Mouse (Mus musculus): Measurements from ENCODE around the gene Cpne5. TPM values are rescaled to one million over a fixed set of nuclear protein-coding genes. Genes with fewer than 3 reads are reported as not detected.

Gene Cpne5
- polyA plus RNA-seq, 1 experiment from 2014 or later, result 51.2 TPM

GRCm38 (mm10) chr17:29185376-29186046 is 52.5 kb downstream of the Cpne5 start:
- ATAC-seq, result no peak
- Histone ChIP-seq H3K27ac (ENCODE audit: low read depth, low read length) (no peak overlapping the region), H3K36me3 (ENCODE audit: control insufficient read depth, insufficient read depth, low read length) (no peaks in the 10 kb centered on the region), H3K4me1 (ENCODE audit: control insufficient read depth, insufficient read depth, low read depth, low read length) (peaks cover 9% of the 10 kb centered on the region), H3K9me3 (ENCODE audit: control insufficient read depth, low read length) (no peaks in the 10 kb centered on the region), H3K27me3 (replicated peaks; ENCODE audit: control insufficient read depth, insufficient read depth, low read length) (no peaks in the 10 kb centered on the region; the same call in 1 of the 2 replicates), H3K9ac (ENCODE audit: low read depth, low read length) (no peak overlapping the region), H3K4me3 (ENCODE audit: low read length) (no peak overlapping the region), H3K4me2 (ENCODE audit: low read length) (no peak overlapping the region)
- 39% methylated on average over 7 of the region's 7 CpGs for WGBS

GRCm38 (mm10) chr17:29183162-29183561 is 54.8 kb downstream of the Cpne5 start:
- H3K27me3 ChIP-seq (replicated peaks; ENCODE audit: control insufficient read depth, insufficient read depth, low read length), result no peaks in the 10 kb centered on the region
- peaks cover 9% of the 10 kb centered on the region for H3K4me1 ChIP-seq (ENCODE audit: control insufficient read depth, insufficient read depth, low read depth, low read length)
- H3K36me3 ChIP-seq (ENCODE audit: control insufficient read depth, insufficient read depth, low read length), result no peaks in the 10 kb centered on the region
- ATAC-seq, result no peak
- H3K27ac ChIP-seq (ENCODE audit: low read depth, low read length), result no peak overlapping the region
- no peak overlapping the region; the same call in 1 of the 2 replicates for H3K9ac ChIP-seq (ENCODE audit: low read depth, low read length)
- no peak overlapping the region for H3K4me2 ChIP-seq (ENCODE audit: low read length)
- no peaks in the 10 kb centered on the region for H3K9me3 ChIP-seq (ENCODE audit: control insufficient read depth, low read length)
- H3K4me3 ChIP-seq (ENCODE audit: low read length), result no peak overlapping the region
- WGBS, result 67% methylated on average over 11 of the region's 11 CpGs

DNA sequence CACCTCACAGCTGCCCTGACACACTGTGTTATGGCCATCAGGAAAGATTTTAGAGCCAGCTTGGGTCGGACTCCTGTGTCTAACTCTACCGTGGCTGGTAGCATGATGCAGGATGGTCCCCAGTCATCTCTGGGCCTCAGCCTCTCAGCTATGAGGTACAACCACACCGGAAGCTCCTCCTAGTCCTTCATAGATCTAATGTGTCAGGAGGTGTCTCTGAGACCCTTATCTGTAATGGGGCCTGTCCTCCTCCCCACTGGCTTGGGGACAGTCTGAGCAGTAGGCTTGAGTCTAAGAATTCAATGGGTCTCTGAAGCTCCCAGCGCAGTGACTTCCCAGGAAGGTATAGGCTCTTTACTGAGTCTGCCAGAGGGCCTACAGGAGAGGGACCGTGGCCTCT is 56.2 kb downstream of the Cpne5 start:
- H3K27ac ChIP-seq (ENCODE audit: low read depth, low read length), result no peak overlapping the region
- 88% methylated on average over 5 of the region's 5 CpGs for WGBS
- no peak for ATAC-seq

DNA sequence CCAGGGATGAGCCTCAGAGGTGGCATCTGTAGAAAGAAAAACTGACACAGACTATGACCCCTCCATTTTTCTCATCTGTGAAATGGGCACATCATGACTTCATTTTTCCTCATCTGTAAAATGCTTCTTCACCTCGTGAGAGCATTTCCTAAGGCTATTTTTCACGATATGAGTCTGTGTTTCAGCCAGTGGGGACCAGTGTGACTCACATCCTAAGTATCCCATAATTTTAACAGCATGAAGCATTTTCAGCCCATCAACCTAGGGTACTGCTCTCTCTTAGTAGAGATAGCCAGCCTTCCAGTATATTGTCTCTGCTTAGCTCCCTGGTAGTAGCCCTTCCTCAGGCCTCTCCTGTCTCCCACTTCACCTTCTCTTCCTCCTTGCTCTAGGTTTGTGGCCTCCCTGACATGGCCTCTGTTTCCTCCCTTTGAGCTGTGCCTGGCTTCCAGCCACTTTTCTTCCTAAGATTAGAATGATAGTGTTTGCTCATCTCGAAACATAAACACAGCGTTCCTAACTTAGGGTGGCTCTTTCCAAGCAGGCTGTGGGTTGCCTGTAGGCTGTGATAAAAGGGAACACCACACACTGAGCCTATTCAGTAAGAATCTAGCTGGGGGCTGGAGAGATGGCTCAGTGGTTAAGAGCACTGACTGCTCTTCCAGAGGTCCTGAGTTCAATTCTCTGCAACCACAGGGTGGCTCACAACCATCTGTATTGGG is 57.4 kb downstream of the Cpne5 start:
- 76% methylated on average over 4 of the region's 4 CpGs for WGBS
- Histone ChIP-seq H3K4me3 (ENCODE audit: low read length) (no peak overlapping the region), H3K4me1 (ENCODE audit: control insufficient read depth, insufficient read depth, low read depth, low read length) (peaks cover 9% of the 10 kb centered on the region), H3K27ac (ENCODE audit: low read depth, low read length) (no peak overlapping the region), H3K9ac (ENCODE audit: low read depth, low read length) (no peak overlapping the region), H3K36me3 (ENCODE audit: control insufficient read depth, insufficient read depth, low read length) (no peaks in the 10 kb centered on the region), H3K27me3 (replicated peaks; ENCODE audit: control insufficient read depth, insufficient read depth, low read length) (no peaks in the 10 kb centered on the region), H3K9me3 (ENCODE audit: control insufficient read depth, low read length) (no peaks in the 10 kb centered on the region), H3K4me2 (ENCODE audit: low read length) (no peak overlapping the region)
- ATAC-seq, result no peak

More for the DNA sequence above, 56.2 kb downstream of the Cpne5 start:
- Histone ChIP-seq H3K27me3 (replicated peaks; ENCODE audit: control insufficient read depth, insufficient read depth, low read length) (no peaks in the 10 kb centered on the region), H3K9me3 (ENCODE audit: control insufficient read depth, low read length) (no peaks in the 10 kb centered on the region), H3K4me1 (ENCODE audit: control insufficient read depth, insufficient read depth, low read depth, low read length) (peaks cover 3% of the 10 kb centered on the region), H3K4me2 (ENCODE audit: low read length) (no peak overlapping the region), H3K4me3 (ENCODE audit: low read length) (no peak overlapping the region), H3K9ac (ENCODE audit: low read depth, low read length) (no peak overlapping the region), H3K36me3 (ENCODE audit: control insufficient read depth, insufficient read depth, low read length) (no peaks in the 10 kb centered on the region)

DNA sequence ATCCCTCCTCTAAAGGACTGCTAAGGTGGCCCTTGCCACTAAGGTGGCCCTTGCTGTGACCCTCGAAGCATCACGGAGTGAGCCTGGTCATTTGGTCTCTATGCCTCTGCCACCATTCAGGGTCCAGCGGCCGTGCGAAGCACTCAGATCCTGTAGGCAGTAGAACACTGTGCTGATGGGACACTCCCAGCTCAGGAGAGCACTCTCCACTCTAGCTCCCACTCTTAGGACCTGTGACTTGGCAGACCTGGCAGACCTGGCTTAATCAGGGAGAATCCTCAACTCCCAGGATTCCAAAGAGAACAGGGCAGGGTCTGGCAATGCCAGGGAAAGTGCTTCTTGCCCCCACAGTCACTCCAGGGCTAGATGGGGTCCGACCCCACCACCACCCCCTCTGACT is 58.0 kb downstream of the Cpne5 start:
- no peak overlapping the region for H3K4me2 ChIP-seq (ENCODE audit: low read length)
- ATAC-seq, result no peak
- 95% methylated on average over 6 of the region's 6 CpGs for WGBS

GRCm38 (mm10) chr17:29178503-29179059 is 59.4 kb downstream of the Cpne5 start:
- Histone ChIP-seq H3K4me3 (ENCODE audit: low read length) (no peak overlapping the region), H3K36me3 (ENCODE audit: control insufficient read depth, insufficient read depth, low read length) (no peaks in the 10 kb centered on the region), H3K4me1 (ENCODE audit: control insufficient read depth, insufficient read depth, low read depth, low read length) (peaks cover 7% of the 10 kb centered on the region), H3K9ac (ENCODE audit: low read depth, low read length) (no peak overlapping the region), H3K9me3 (ENCODE audit: control insufficient read depth, low read length) (no peaks in the 10 kb centered on the region), H3K27me3 (replicated peaks; ENCODE audit: control insufficient read depth, insufficient read depth, low read length) (no peaks in the 10 kb centered on the region), H3K4me2 (ENCODE audit: low read length) (no peak overlapping the region), H3K27ac (ENCODE audit: low read depth, low read length) (no peak overlapping the region)
- WGBS, result 65% methylated on average over 9 of the region's 9 CpGs
- no peak for ATAC-seq

More for the DNA sequence above, 58.0 kb downstream of the Cpne5 start:
- Histone ChIP-seq H3K27ac (ENCODE audit: low read depth, low read length) (no peak overlapping the region), H3K4me1 (ENCODE audit: control insufficient read depth, insufficient read depth, low read depth, low read length) (peaks cover 7% of the 10 kb centered on the region), H3K9ac (ENCODE audit: low read depth, low read length) (no peak overlapping the region), H3K9me3 (ENCODE audit: control insufficient read depth, low read length) (no peaks in the 10 kb centered on the region), H3K4me3 (ENCODE audit: low read length) (no peak overlapping the region), H3K36me3 (ENCODE audit: control insufficient read depth, insufficient read depth, low read length) (no peaks in the 10 kb centered on the region), H3K27me3 (replicated peaks; ENCODE audit: control insufficient read depth, insufficient read depth, low read length) (no peaks in the 10 kb centered on the region)

DNA sequence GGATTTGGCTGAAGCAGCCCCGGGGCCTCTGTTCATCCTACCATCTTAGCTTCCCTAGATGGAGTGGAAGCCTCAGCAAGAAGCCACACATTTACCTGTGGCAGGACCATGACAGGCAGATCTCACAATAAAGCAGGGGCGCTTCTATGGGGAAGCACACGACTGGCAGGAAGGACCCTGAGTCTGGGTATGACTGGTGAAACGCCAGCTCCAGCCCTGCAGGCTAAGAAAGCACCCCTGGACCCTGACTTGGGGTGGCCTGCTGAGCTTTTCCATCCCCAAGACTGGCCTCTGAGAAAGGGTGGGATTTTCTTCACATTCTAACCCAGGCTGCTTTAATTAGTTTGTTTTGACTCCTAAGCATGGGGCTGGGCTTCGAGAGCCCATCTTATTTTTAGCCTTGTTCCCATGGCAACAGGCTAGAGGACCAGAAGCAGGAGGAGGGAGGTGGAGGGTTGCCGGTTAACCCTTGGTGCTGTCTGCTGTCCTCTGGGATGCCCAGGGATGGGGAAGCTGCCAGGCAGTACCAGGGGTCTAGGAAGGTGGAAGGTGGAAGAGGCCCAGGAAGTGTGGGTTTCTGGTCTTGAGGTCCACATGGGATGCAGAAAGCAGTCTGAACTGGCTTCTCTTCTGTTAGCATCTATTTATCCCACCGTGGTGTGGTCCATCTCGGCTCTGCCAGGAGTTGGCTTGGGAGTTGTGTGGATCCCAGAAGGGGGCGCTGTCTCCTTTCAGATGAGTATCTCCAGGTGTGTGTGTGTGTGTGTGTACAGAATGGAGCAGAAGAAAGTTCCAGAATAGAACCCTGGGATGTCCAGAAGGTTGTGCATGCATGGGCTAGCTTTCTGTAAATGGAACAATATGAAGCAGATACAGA is 61.3 kb downstream of the Cpne5 start:
- H3K4me2 ChIP-seq (ENCODE audit: low read length), result peak overlapping the region; percentile 27
- peak overlapping the region; percentile 65 for H3K27ac ChIP-seq (ENCODE audit: low read depth, low read length)
- peaks cover 7% of the 10 kb centered on the region for H3K4me1 ChIP-seq (ENCODE audit: control insufficient read depth, insufficient read depth, low read depth, low read length)
- peak; percentile 80 for ATAC-seq
- H3K9me3 ChIP-seq (ENCODE audit: control insufficient read depth, low read length), result no peaks in the 10 kb centered on the region
- H3K4me3 ChIP-seq (ENCODE audit: low read length), result no peak overlapping the region
- 14% methylated on average over 9 of the region's 9 CpGs for WGBS
- no peaks in the 10 kb centered on the region for H3K27me3 ChIP-seq (replicated peaks; ENCODE audit: control insufficient read depth, insufficient read depth, low read length)
- no peaks in the 10 kb centered on the region for H3K36me3 ChIP-seq (ENCODE audit: control insufficient read depth, insufficient read depth, low read length)
- H3K9ac ChIP-seq (ENCODE audit: low read depth, low read length), result no peak overlapping the region

DNA sequence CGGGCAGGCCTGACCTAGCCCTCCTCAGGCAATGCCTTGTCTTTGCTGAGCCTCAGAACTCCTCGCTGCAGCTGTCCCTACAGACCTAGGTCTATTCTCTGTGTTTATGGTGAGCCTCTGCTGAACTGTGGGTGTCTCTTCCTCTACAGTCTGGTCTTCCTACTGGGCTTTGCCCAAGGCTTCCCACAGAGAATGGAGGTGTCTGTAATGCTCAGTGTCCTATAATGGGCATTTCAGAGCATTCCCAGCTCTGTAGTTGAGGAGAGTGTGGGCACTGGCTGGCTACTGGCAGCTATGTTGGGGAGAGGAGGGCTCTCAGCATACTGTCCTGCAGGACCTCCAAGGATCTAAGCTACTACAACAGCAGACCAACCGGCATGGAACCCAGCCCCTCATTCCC is 62.3 kb downstream of the Cpne5 start:
- Histone ChIP-seq H3K27me3 (replicated peaks; ENCODE audit: control insufficient read depth, insufficient read depth, low read length) (no peaks in the 10 kb centered on the region), H3K4me1 (ENCODE audit: control insufficient read depth, insufficient read depth, low read depth, low read length) (peaks cover 7% of the 10 kb centered on the region), H3K27ac (ENCODE audit: low read depth, low read length) (no peak overlapping the region), H3K4me2 (ENCODE audit: low read length) (no peak overlapping the region), H3K9ac (ENCODE audit: low read depth, low read length) (no peak overlapping the region), H3K36me3 (ENCODE audit: control insufficient read depth, insufficient read depth, low read length) (no peaks in the 10 kb centered on the region), H3K9me3 (ENCODE audit: control insufficient read depth, low read length) (no peaks in the 10 kb centered on the region), H3K4me3 (ENCODE audit: low read length) (no peak overlapping the region)
- ATAC-seq, result no peak
- WGBS, result 70% methylated on average over 3 of the region's 3 CpGs
